In genomic region chr14:98168039-98168907, GRCm38 (mm10) we compare ENCODE assay signal across 7 mouse cellular contexts. TPM values are rescaled to one million over a fixed set of nuclear protein-coding genes. Genes with fewer than 3 reads are reported as not detected.
A peak's percentile ranks its signal among the peaks of the same experiment; 100 is the strongest.
DNase-seq lines count a peak whose midpoint lies in the region; ATAC-seq lines count a peak whose summit lies in the region.

No protein-coding gene starts in this region.

- peak; percentile 53 for ATAC-seq in hindbrain, embryonic 16.5 days
- 0 out of 2 replicates have a peak, but pooled peaks have one; percentile 32 for ATAC-seq in limb, embryonic 15.5 days (ENCODE audit: insufficient number of reproducible peaks, low FRiP score, low TSS enrichment, low read depth)
- ATAC-seq in midbrain, embryonic 13.5 days: peak; percentile 65
- peak; percentile 49 for ATAC-seq in stomach, embryonic 14.5 days (ENCODE audit: insufficient number of reproducible peaks, insufficient read depth, low FRiP score, low read depth)

- H3K9ac ChIP-seq in hindbrain, embryonic 16.5 days (ENCODE audit: low read depth, low read length): peak overlapping the region; percentile 92
- H3K9ac ChIP-seq in limb, embryonic 15.5 days: peak overlapping the region; percentile 60
- peak overlapping the region; percentile 95 for H3K9ac ChIP-seq in midbrain, embryonic 13.5 days (replicated peaks)
- peak overlapping the region; percentile 65 for H3K9ac ChIP-seq in stomach, embryonic 14.5 days (replicated peaks; ENCODE audit: low read depth, low read length)

- peak; percentile 77 for DNase-seq in adrenal gland, adult 2 months
- peak; percentile 77 to 79 for DNase-seq in cerebellum, postnatal 10 days
- DNase-seq in forelimb bud, embryonic 11.5 days (ENCODE audit: low read depth, low spot score): peak; percentile 49

- peak overlapping the region; percentile 81 for H3K4me3 ChIP-seq in hindbrain, embryonic 16.5 days (ENCODE audit: low read length)
- peak overlapping the region; percentile 76 for H3K4me3 ChIP-seq in limb, embryonic 15.5 days
- H3K4me3 ChIP-seq in midbrain, embryonic 13.5 days (replicated peaks): peak overlapping the region; percentile 95
- H3K4me3 ChIP-seq in stomach, embryonic 14.5 days (ENCODE audit: low read depth, low read length): peak overlapping the region; percentile 78

- H3K27ac ChIP-seq in hindbrain, embryonic 16.5 days (ENCODE audit: low read depth, low read length): peak overlapping the region; percentile 94
- H3K27ac ChIP-seq in limb, embryonic 15.5 days: peak overlapping the region; percentile 85
- H3K27ac ChIP-seq in midbrain, embryonic 13.5 days: peak overlapping the region; percentile 96
- peak overlapping the region; percentile 59; the same call in 1 of the 2 replicates for H3K27ac ChIP-seq in stomach, embryonic 14.5 days (ENCODE audit: low read length)

- peak overlapping the region; percentile 82 for H3K4me2 ChIP-seq in hindbrain, embryonic 16.5 days (ENCODE audit: low read length)
- peak overlapping the region; percentile 94 for H3K4me2 ChIP-seq in limb, embryonic 15.5 days
- peak overlapping the region; percentile 77 for H3K4me2 ChIP-seq in midbrain, embryonic 13.5 days (replicated peaks)
- H3K4me2 ChIP-seq in stomach, embryonic 14.5 days (replicated peaks; ENCODE audit: low read depth, low read length): peak overlapping the region; percentile 82

- H3K27me3 ChIP-seq in hindbrain, embryonic 16.5 days (replicated peaks; ENCODE audit: control insufficient read depth, insufficient read depth, low read length): no peaks in the 10 kb centered on the region
- H3K27me3 ChIP-seq in limb, embryonic 15.5 days: no peaks in the 10 kb centered on the region
- H3K27me3 ChIP-seq in midbrain, embryonic 13.5 days: no peaks in the 10 kb centered on the region
- no peaks in the 10 kb centered on the region for H3K27me3 ChIP-seq in stomach, embryonic 14.5 days (ENCODE audit: control insufficient read depth, insufficient read depth, low read length)

- 0% methylated on average over 48 of the region's 48 CpGs for WGBS in hindbrain, embryonic 16.5 days
- under 1% methylated on average over 39 of the region's 48 CpGs for WGBS in limb, embryonic 15.5 days
- under 1% methylated on average over 41 of the region's 48 CpGs for WGBS in midbrain, embryonic 13.5 days
- WGBS in stomach, embryonic 14.5 days: under 1% methylated on average over 46 of the region's 48 CpGs

- peaks cover 5% of the 10 kb centered on the region for H3K4me1 ChIP-seq in hindbrain, embryonic 16.5 days (ENCODE audit: control insufficient read depth, insufficient read depth, low read depth, low read length)
- H3K4me1 ChIP-seq in limb, embryonic 15.5 days: peaks cover 5% of the 10 kb centered on the region; the same call in 1 of the 2 replicates
- peaks cover 45% of the 10 kb centered on the region for H3K4me1 ChIP-seq in midbrain, embryonic 13.5 days (replicated peaks)
- no peaks in the 10 kb centered on the region for H3K4me1 ChIP-seq in stomach, embryonic 14.5 days (ENCODE audit: control insufficient read depth, insufficient read depth, low read length)

- H3K36me3 ChIP-seq in hindbrain, embryonic 16.5 days (ENCODE audit: control insufficient read depth, insufficient read depth, low read length): no peaks in the 10 kb centered on the region
- no peaks in the 10 kb centered on the region for H3K36me3 ChIP-seq in limb, embryonic 15.5 days
- H3K36me3 ChIP-seq in midbrain, embryonic 13.5 days: no peaks in the 10 kb centered on the region
- H3K36me3 ChIP-seq in stomach, embryonic 14.5 days (ENCODE audit: control insufficient read depth, insufficient read depth, low read length): no peaks in the 10 kb centered on the region

- no peaks in the 10 kb centered on the region for H3K9me3 ChIP-seq in hindbrain, embryonic 16.5 days (ENCODE audit: control insufficient read depth, low read length)
- no peaks in the 10 kb centered on the region for H3K9me3 ChIP-seq in limb, embryonic 15.5 days
- no peaks in the 10 kb centered on the region for H3K9me3 ChIP-seq in midbrain, embryonic 13.5 days
- no peaks in the 10 kb centered on the region for H3K9me3 ChIP-seq in stomach, embryonic 14.5 days (ENCODE audit: control insufficient read depth, low read depth, low read length)

RNA-seq across cellular contexts. Expression of gene Dach1, which starts 1.3 kb away (rescaled TPM):
- 1 to 10 TPM; 3.6 to 4.8 TPM for total RNA-seq in adrenal gland, adult 2 months (2021)
- 1.7 and 1.9 TPM in 2 replicates for polyA plus RNA-seq in adrenal gland, adult 2 months (2012; rRNA removed)
- 14.4 TPM in 2 replicates for polyA plus RNA-seq in hindbrain, embryonic 16.5 days (2015; fragmentation: Nextera tagmentation; extraction: Ambion mirVana)
- 4.5 TPM in 2 replicates for polyA plus RNA-seq in limb, embryonic 15.5 days (2015; fragmentation: Nextera tagmentation; extraction: Ambion mirVana)
- 13.6 and 14.6 TPM in 2 replicates for polyA plus RNA-seq in midbrain, embryonic 13.5 days (2015; fragmentation: Nextera tagmentation; extraction: Ambion mirVana)
- polyA plus RNA-seq in stomach, embryonic 14.5 days (2014; fragmentation: Nextera tagmentation; extraction: Ambion mirVana): 8.6 and 8.8 TPM in 2 replicates

Comparison
In these comparisons a context has a peak if more than half of its experiments do, and no peak if none do; other contexts are left out.
1. Peak in every context shown above with its lines: DNase-seq, ATAC-seq, H3K4me3 ChIP-seq and H3K27ac ChIP-seq.